Mouse (Mus musculus): Measurements from ENCODE around the gene Tubb2a.
A peak's percentile ranks its signal among the peaks of the same experiment; 100 is the strongest.

The Tubb2a gene

DNA sequence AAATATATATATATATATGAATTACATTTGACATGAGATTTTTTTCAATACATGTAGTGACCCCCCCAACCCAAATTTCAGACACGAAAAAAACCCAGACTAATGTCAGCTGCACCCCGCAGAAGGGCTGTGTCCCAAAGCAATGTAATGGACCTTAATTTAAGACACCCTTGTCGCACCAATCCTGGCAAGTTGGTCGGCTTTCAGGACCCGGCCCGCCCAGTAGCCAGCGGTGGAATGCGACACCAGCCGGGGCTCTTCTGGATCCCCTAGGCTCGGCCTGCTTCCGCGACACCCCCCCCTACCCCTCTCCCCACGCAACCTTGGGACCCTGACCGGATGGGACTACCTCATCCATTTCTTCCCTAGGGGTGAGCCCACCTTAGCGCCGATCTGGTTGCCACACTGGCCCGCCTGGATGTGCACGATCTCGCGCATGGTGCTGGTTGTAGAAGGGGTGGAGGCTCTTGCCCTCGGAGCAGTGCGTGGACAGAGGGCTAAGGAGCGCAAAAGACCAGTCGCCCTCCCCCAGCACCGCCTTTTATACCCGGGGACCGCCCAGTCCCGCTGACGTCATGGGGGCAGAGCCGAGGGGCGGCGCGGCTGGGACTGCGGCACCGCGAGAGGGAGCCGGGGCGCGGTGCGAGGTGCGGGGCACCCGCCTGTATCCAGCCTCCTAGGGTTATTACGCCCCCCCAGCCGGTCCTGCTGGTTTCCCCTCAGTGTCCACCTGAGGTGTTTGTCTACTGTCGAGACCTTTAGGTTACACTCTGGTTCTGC lies at the start of gene Tubb2a:
Gene Tubb2a, minus strand, starts transcription at position 516 of the 780 bp plus-strand sequence.
- peak; percentile 92 to 94 for DNase-seq

DNA sequence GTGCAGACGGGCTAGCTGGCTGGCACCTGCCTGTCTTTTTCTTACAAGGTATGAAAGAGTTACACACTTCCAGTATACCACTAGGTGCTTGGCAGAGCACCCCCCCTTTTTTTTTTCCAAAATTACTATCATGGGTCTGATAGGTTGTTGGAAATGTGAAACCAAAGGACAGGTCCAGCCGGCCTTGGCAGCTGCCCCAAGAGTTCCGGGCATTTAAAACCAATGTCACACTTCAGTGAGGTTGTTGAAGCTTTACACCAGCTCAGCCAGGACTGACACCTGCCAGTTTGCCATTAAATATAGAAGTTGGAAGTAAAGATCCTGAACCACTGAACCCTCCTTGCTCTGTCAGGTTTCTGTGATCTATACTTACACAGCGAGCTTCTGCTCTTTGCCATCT lies 47.9 kb upstream of the Tubb2a start:
- DNase-seq: no peak

DNA sequence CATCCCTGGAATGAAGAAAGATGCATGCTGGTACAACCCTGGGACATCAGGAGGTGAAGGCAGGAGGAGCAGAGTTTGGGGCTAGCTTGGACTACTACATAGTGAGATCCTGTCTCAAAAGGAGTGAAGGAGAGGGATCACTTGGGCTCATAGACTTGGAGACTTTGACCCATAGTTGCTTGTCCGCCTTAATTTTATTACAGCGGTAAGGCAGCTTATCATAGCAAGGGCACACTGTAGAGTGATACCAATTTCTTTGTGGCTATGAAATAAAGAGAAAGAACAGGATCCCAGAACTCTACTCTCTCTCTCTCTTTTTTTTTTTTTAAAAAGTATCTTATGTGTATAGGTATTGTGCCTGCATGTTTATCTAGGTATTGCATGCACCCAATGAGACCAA lies 42.7 kb upstream of the Tubb2a start:
- no peak for DNase-seq

DNA sequence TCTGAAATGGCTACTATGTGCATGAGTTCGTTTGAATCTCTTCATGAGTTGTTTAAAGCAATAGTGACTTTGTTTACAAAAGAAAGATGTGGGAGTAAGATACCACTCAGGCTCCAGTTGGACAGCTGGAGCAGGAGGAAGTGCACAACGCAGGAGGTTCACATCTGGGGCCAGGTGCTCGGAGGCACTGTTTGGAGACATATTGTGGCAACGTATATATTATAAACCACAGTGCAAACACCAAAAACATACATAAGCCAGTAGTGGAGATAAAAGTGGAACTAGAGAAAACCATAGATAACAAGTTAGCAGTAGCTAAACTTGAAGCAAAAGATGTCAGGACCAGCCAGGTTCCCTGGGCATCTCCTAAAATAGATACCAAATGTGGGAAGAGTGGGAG lies 41.6 kb upstream of the Tubb2a start:
- DNase-seq: no peak

DNA sequence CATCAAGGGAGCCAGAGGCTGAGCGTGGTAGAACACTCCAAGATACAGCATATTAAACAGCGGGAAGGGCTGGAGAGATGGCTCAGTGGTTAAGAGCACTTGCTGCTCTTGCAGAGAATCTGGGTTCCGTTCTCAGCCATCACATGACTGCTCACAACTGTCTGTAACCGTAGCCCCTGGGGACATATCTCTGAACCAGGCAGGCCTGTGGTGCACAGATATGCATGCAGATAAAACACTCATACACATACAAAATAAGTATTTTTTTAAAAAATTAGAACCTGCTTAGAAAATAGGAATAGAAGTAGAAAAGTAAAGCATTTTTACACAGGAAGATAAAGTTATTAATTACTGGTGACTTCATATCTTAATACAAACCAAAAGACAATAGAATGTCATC lies 41.0 kb upstream of the Tubb2a start:
- peak; percentile 15 to 24 for DNase-seq

DNA sequence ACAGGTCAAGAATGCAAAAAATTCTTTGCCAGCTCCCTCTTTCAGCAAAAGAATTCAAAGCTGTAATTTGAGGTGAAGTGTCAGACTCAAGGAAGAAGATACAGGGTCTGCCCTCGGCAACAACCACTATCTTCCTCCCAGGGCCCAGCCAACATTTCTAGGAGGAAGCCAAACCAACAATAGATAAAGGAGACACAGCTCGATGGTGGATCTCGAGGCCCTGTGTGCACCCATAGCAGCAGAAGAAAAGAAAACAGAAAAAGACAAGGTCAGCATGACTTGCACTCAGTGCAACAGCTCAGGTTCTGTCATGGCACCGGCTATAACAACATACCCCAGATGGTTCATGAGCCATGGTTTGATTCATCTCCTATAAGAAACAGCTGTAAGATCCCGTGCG lies 38.7 kb upstream of the Tubb2a start:
- no peak for DNase-seq

DNA sequence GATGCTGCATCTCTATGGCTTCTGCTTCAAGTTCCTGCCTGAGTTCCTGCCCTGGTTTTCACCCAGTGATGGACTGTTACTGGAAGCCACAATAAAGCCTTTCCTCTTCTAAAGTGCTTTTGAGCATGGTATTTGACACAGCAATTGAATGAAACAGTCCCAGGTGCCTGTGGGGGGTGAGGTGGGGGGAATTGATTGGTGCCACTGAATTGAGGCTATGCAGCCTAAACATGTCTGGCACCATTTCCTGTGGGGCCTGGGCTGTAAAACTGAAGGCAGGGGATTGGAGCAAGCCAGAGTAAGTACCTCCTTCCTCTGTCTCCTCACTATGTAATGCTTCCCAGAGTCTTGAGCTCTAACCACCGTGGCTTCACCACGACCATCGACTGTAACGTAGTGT lies 36.8 kb upstream of the Tubb2a start:
- no peak for DNase-seq

DNA sequence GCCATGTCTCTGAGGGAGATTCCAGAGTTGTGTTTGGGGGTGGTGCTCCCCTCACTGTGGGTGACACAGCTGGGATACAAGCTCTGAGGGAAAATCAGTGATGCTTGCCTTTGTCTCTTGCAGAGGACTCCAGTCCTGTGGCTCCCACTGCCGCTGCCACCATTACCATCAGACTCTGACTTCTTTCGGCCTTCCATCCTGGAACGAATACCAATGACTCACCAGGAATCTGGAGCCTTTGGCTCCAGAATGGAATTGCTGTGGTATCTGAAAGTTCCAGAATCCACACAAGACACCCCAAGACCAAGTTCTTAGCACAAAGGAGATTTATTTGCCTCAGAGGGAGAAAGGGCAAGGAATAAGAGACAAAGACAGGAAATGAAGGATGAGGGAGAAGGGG lies 35.3 kb upstream of the Tubb2a start:
- DNase-seq: no peak

DNA sequence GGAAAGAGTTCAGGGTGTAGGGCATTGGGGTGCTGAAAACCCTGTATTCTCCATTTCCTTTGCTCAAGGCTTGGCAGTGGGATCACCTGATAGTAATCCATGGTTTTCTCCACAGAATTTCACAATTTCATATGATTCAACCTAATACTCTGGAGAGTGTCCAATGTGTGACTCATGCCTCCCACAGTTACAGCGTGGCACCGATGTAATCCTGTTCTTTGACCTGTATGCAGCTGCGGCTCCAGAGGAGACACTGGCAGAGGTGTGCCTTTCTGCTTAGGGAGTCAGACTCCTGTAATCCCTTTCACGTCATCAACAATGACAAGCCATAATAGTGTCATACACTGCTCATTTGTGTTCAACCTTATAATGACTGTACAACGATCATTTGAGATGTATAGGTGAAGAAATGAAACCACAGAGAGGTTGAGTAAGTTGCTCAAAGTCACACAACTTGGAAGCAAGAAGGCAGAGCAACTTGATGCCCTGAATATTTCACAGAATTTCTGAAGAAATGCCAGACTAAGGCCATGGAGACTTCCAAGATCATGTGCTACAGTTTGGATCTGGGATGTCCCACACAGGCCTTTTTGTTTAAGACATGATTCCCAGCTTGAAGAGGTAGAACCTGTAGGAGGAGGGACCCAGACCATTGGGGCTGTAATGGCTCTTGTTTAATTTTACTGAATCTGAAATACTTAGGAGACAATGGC lies 34.7 kb upstream of the Tubb2a start:
- no peak for DNase-seq

DNA sequence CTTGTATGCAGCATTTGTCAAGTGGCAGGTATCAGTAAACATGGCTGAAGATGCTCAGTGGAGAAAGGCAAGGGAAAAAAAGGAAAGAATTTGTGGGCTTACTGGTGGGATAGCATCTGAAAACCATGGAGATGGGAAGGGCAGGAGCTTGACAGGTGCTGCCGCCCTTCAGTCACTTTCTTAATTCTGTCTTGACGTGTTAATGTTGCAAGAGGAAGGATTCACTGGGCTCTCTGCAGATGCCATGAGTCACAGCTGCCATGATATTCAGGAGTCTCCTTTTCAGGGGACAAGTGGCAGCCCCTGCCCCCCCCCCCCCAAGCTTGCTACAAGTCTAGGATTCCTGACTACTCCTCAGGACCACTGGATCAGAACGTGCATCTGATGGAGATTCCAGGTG lies 34.1 kb upstream of the Tubb2a start:
- DNase-seq: no peak

DNA sequence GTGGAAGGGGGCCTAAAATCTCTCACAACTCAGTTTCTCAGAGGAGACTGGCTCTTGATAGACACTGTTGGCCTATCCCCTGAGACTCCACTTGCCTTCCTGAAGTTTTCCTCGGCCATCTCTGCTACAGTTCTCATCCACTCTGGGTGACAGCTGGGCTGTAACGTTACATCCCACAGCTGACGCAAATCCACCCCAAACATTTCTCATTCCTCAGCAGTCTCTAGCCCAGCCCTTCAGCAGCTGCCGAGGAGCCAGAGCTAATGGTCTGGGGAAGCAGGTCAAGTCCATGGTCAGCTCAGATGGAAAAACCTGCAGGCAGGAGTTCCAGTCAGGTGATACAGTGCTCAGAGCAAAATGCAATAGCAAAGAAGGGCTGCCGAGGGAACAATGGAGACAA lies 33.2 kb upstream of the Tubb2a start:
- DNase-seq: no peak

DNA sequence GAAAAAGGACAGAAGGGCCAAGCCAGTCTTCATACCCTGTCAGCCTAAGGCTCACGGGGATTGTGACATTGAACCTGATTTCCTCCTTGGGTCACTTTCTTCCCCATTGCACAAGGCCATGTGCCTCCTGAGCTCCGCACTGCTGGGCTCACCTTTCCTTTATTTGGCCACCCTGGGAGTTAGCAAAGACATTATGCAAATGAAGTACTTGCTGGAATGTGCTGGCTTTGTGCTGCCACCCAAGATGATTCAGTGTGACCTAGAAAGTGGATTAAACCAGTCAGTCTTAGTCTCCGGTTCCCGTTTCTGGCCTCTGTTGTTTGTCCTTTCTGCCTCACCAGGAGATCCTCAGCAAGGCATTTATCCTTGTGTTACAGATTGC lies 31.9 kb upstream of the Tubb2a start:
- no peak for DNase-seq

DNA sequence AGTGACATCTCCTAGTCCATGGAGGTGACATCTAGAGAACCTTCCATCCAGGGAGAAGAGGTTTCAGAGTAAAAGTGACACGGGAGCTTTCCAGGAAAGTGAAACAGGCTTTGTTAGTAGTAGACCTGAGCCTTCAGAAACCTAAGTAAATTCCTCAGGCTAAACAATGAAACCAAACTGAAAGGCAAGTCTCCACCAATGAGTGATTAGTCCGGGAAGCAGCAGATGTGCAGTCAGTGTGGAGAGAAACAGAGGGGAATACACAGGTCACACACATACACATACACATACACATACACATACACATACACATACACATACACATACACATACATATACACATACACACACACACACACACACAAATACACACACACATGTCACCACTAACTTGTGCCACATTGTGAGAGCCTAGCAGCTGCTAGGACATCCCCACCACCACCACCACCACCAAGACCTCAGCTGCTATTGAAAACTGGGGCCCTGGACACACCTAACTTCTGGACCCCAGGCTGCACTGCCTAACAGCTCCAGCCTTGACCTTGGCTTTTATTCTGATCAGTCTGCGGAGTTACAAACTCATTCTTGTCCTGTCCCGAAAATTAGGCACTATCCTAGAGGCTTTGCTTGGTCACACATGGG lies 31.3 kb upstream of the Tubb2a start:
- no peak for DNase-seq

DNA sequence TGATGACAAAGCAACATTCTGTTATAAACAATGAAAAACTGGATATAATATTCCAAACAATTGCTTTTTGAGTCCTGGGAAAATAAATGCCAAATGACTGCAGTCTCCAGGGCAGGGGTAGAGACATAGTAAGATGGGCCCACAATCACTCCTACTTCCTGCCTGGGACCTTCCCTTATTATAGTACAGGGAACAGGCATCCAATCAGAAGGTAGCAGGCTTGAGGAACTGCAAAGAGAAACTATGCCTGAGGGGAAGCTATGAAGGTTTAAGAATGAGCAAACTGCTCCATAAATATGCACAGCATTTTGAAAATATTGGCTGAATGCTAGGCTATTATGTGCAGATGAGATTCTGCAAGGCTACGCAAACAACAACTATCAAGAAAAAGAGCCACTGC lies 29.2 kb upstream of the Tubb2a start:
- no peak for DNase-seq

DNA sequence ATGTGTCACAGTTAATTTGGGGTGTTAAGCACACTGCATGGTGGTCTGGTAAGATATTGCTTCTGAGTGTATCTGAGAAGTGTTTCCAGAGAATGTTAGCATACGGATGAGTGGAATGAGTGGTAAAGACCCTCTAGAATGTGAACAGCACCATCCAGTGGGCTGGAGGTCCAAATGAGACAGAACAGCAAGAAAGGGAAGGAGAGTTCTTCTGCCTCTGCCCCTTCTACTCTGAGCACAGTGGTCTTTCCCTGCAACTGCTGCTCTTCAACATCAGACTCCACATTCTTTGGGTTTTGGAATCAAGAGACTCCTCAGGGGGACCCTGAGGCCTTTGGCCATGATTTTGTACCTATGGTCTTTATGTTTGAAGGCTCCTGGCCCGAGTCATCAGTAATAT lies 28.4 kb upstream of the Tubb2a start:
- DNase-seq: no peak

DNA sequence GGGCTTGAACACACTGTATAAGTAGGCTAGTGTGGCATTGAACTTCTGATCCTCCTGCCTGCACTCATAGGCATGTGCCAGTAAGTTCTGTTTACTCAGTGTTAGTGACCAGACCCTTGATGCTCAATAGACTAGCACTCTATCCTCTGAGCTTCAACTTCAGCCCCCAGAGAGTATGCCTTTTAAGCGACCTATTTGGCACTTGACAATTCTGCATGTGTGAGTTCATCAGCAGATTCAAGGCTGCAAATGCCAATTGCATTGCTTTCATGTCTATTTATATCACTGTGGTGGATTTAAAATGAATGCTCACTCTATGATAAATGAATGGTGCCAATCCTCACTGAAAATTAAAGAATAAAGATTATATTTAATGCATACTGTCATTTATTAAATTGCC lies 27.6 kb upstream of the Tubb2a start:
- no peak for DNase-seq

DNA sequence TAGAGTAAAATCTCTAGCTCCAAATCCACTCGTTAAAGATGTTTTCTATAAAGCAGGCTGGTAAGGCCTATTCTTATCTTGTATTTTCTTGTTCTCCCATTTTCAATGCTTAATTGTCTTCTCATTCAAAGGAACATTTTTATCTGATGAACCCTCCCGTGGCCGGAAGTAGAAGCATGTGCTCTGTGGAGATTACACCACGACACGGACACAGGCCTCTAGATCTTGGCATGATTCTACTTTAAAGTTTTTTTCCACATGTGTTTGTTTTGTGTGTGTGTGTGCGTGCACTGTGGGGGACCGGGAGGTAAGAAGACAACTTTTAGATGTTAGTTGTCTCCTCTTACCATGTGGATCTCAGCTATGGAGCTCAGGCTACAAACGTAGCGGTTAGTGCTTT lies 24.1 kb upstream of the Tubb2a start:
- no peak for DNase-seq

DNA sequence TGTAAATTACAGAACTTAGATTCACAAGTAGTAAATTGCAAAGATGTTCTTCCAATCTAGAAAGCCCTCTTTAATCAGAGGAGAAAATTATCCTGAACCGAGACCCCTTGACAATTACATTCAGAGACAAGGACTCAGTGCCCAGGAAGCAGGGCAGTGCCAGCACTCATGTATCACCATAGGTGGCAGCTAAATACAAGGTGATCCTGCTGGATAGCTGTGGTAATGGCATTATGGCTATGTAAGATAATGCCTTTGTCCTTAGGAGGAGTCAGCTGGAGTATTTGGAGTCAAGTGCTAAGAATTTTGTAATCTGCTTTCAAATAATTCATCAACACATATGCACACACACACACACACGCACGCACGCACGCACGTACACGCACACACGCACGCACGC lies 23.4 kb upstream of the Tubb2a start:
- no peak for DNase-seq

DNA sequence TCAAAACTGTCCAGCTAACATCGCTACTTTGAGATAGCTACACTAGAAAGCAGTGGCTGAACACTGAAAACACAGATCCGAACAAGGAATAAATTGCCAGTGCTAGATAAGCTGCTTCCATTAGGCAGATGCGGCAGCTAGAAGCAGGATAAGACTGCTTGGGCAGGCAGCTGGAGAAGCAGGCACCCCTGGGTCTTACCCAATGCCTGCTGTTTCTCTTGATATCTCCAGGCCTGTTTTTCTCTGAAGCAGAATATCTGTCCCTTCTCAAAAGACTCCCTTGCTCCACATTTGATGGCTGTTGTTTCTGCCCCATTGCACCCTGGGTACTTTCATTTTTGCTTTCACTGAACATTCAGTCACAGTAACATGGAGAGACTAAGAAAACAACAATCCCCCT lies 22.9 kb upstream of the Tubb2a start:
- DNase-seq: no peak

DNA sequence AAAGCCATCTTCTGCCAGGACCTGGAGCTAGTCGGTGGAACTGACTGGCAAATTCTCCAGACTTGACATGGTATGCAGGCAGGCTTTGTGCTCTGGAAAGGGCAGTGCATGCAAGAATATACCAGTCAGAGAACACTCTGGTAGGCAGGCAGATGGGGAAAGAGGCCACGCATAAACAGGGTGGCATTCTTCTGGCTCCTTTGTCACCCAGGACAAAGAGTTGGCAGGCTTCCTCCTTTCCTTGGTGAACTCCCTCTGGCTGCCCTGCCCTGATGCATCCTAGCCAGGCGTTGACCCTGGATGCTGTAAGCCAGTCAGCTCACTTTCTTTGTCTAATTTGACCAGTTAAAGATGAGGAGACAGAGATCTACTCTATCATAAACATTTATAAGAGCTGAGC lies 19.3 kb upstream of the Tubb2a start:
- no peak for DNase-seq

DNA sequence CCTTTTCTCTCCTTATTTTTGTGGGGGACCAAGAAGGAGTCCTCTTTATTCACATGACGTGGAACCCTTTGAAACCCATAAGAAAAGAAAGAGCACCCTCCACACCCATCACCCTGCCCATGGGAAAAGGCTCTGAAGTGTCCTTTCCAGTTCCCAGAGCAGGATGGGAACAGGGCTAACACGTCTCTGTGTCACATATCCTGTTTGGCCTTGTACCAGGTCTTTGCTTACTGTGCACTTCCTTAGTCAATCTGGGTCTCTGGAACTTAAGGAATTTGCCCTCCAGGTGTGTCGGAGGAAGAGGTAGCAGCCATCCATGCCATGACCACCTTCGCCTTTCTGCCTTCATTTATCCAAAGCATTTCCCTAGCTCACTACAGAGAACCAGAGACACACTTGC lies 18.6 kb upstream of the Tubb2a start:
- no peak for DNase-seq

DNA sequence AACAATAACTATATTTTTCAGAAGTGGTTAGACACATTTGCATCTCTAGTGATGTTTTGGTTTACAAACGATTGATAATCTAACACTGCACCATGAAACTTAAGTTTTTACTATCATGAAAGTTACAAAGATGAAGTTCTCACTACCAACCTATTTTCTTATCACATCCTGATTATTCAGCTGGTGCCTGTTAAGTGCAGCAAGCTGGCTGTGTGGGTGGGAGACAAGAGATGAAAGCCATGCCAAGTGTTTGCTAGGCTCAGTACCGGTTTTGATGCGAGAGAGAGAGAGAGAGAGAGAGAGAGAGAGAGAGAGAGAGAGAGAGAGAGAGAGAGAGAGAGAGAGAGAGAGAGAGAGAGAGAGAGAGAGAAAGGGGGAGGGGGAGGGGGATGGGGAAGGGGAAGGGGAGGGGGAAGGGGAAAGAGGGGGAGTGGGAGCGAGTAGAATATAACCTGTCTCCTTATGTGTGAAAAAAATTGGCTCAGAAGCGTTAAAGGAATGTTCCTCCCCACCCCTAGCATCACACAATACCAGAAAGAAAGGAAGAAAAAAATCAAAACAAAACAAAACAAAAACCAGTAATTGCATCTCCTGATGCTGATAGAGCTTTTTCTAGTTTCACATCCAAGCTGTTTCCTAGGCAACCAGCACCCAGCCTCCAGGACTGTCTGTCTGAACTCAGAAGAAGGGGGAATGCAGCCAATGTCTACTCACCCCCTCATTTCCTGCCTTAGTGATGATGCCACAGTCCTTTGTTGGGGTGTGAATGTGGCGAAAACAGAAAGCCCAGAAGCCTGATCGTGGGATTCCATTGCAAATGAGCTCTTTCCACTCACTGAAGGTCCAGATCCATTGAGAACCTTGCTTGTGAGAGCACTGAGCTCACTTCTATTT lies 18.0 kb upstream of the Tubb2a start:
- no peak for DNase-seq

DNA sequence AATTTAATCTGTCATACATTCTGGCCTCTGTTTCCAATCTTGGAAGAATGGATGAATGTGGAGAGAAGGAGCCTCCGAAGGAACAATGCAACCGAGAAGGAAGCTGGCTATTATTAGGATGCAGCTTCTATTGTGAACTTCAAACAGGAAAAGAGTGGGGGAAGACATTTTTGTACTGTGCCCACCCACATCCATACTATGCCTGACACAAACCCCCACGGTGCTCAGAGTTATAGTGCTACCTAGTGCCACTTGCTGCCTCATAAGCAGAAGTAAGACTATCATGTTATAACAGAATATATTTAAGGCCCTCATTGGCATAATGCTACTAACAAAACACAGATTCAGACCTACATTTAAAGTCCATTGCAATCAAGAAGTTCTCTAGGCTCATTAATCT lies 11.6 kb upstream of the Tubb2a start:
- no peak for DNase-seq
